Mouse (Mus musculus): ENCODE measurements at regions not wholly inside any gene's neighbourhood (a gene's known extent, or its start where the extent isn't known, plus 50 kb on each side); places are given as distances from the start of the nearest gene placed in this dataset.

- TF ChIP-seq POLR2A (IDR thresholded peaks at IDR 0.05; ENCODE audit: low read depth, low read length) (no peak), CTCF (conservative IDR thresholded peaks at IDR 0.05; ENCODE audit: insufficient read depth, insufficient read length, low read depth, low read length) (no peak)
These were observed 85.2 kb upstream of the Spred2 start for GRCm38 (mm10) chr11:19838932-19839331.

Measured in kidney, adult 2 months (tissue).